Mouse (Mus musculus): ENCODE measurements around the gene Syne1. TPM values are rescaled to one million over a fixed set of nuclear protein-coding genes. Genes with fewer than 3 reads are reported as not detected.
"Not testable (repeated sequence)": the region's sequence is repeated elsewhere in the genome, so short reads cannot be mapped to it uniquely, and the experiment has no call there.

Syne1 gene
- polyA plus RNA-seq, 1 experiment from 2014 or later: 8.6 TPM

DNA sequence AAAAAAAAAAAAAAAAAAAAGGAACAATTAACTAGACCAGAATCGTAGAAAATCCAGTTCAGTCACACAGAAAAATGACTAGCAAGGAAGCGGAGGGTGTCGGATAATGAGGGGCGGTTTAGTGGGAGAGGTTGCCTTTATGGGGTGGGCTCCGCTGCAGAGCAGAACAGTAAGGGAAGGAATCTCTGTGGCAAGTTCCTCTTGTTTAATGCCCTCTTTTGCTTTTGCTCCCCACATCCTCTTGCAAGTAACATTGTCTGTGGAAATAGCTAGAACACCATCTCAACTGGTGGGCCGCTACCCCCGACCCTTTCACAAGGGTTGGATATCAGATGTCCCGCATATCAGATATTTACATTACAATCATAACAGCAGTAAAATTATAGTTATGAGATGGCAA, 37.1 kb downstream of the Syne1 start:
- ATAC-seq (ENCODE audit: low FRiP score): no peak
- Histone ChIP-seq H3K36me3 (no peaks in the 10 kb centered on the region), H3K27ac (no peak overlapping the region), H3K4me3 (no peak overlapping the region), H3K27me3 (no peaks in the 10 kb centered on the region), H3K9ac (no peak overlapping the region), H3K9me3 (no peaks in the 10 kb centered on the region), H3K4me1 (replicated peaks) (no peaks in the 10 kb centered on the region), H3K4me2 (no peak overlapping the region)
- 88% methylated on average over 8 of the region's 8 CpGs for WGBS

- no peak for ATAC-seq (ENCODE audit: low FRiP score)
- Histone ChIP-seq H3K4me1 (replicated peaks) (no peaks in the 10 kb centered on the region), H3K27me3 (no peaks in the 10 kb centered on the region), H3K36me3 (no peaks in the 10 kb centered on the region), H3K9ac (no peak overlapping the region), H3K4me3 (no peak overlapping the region), H3K4me2 (no peak overlapping the region), H3K9me3 (no peaks in the 10 kb centered on the region), H3K27ac (no peak overlapping the region)
Measured at GRCm38 (mm10) chr10:5512285-5512684, 39.0 kb downstream of the Syne1 start.

DNA sequence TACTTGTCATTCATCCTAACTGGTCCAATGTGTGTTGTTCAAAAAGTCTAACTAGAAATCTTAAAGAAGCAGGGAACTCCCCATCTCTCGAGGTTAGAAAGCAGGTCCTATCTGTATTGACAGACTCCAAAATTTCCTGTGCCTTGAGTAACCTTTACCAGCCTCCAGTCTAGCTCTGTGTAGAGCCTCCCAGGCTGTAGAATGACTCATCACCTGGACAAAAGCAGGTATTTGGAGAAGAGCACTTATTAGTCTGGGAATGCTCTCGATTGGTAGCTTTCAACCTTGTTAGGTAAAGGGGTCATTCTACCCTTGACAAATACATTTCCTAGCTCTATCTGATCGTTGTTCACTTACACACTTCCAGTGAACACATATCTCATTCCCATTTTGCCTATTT, 39.9 kb downstream of the Syne1 start:
- no peak for ATAC-seq (ENCODE audit: low FRiP score)
- H3K36me3 ChIP-seq: no peaks in the 10 kb centered on the region
- no peak overlapping the region for H3K4me3 ChIP-seq
- H3K27ac ChIP-seq: no peak overlapping the region
- no peaks in the 10 kb centered on the region for H3K9me3 ChIP-seq
- H3K4me1 ChIP-seq (replicated peaks): no peaks in the 10 kb centered on the region
- WGBS: 77% methylated on average over 3 of the region's 3 CpGs
- no peak overlapping the region for H3K4me2 ChIP-seq
- H3K27me3 ChIP-seq: no peaks in the 10 kb centered on the region
- H3K9ac ChIP-seq: no peak overlapping the region

GRCm38 (mm10) chr10:5507478-5507877, 43.8 kb downstream of the Syne1 start:
- Histone ChIP-seq H3K27ac (no peak overlapping the region), H3K4me1 (replicated peaks) (no peaks in the 10 kb centered on the region), H3K4me3 (no peak overlapping the region), H3K36me3 (no peaks in the 10 kb centered on the region), H3K9ac (no peak overlapping the region), H3K9me3 (no peaks in the 10 kb centered on the region), H3K27me3 (no peaks in the 10 kb centered on the region), H3K4me2 (no peak overlapping the region)
- ATAC-seq (ENCODE audit: low FRiP score): no peak
- WGBS: 86% methylated on average over 2 of the region's 2 CpGs

GRCm38 (mm10) chr10:5504761-5505160, 46.5 kb downstream of the Syne1 start:
- no peak overlapping the region for H3K9ac ChIP-seq
- no peaks in the 10 kb centered on the region for H3K9me3 ChIP-seq
- ATAC-seq (ENCODE audit: low FRiP score): no peak
- H3K27me3 ChIP-seq: no peaks in the 10 kb centered on the region
- no peaks in the 10 kb centered on the region for H3K36me3 ChIP-seq
- no peaks in the 10 kb centered on the region for H3K4me1 ChIP-seq (replicated peaks)
- no peak overlapping the region for H3K4me2 ChIP-seq
- WGBS: 75% methylated on average over 3 of the region's 3 CpGs
- no peak overlapping the region for H3K27ac ChIP-seq
- H3K4me3 ChIP-seq: no peak overlapping the region

- no peaks in the 10 kb centered on the region for H3K27me3 ChIP-seq
- H3K4me1 ChIP-seq (replicated peaks): no peaks in the 10 kb centered on the region
- no peak overlapping the region for H3K4me3 ChIP-seq
- H3K27ac ChIP-seq: no peak overlapping the region
- 87% methylated on average over 3 of the region's 3 CpGs for WGBS
- ATAC-seq (ENCODE audit: low FRiP score): no peak
- H3K9me3 ChIP-seq: no peaks in the 10 kb centered on the region
- no peak overlapping the region for H3K4me2 ChIP-seq
- no peaks in the 10 kb centered on the region for H3K36me3 ChIP-seq
- no peak overlapping the region for H3K9ac ChIP-seq
Measured at GRCm38 (mm10) chr10:5503909-5504308, 47.4 kb downstream of the Syne1 start.

DNA sequence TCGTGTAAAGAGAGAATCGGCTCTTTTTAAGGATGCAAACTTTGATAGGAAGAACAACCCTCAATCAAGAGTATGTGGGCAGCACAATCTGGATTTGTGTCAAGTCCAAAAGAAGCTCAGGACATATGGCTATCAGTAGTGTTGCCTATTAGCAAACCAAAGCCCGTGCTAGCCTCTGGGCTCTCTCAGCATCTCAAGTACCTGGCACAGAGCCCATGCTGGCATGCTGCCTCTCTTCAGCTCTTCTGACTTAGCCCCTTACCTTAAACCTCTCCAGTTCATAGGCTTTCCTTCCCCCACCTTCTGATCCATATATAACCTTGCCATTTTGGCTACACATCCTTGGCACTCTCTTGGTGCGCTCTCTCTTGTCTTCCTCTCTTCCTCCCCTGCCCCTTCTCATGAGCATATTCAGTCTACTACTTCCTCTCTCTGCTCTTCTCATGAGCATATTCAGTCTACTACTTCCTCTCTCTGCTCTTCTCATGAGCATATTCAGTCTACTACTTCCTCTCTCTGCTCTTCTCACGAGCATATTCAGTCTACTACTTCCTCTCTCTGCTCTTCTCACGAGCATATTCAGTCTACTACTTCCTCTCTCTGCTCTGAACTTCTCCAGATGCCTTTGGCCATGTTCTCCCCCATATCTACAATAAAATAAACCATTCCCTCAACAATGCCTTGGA, 51.5 kb downstream of the Syne1 start:
- WGBS: 84% methylated on average over 6 of the region's 6 CpGs
- H3K9ac ChIP-seq; H3K27me3 ChIP-seq; H3K36me3 ChIP-seq; H3K4me2 ChIP-seq; ATAC-seq (ENCODE audit: low FRiP score); H3K4me3 ChIP-seq; H3K9me3 ChIP-seq; H3K4me1 ChIP-seq (replicated peaks); H3K27ac ChIP-seq: not testable (repeated sequence)

DNA sequence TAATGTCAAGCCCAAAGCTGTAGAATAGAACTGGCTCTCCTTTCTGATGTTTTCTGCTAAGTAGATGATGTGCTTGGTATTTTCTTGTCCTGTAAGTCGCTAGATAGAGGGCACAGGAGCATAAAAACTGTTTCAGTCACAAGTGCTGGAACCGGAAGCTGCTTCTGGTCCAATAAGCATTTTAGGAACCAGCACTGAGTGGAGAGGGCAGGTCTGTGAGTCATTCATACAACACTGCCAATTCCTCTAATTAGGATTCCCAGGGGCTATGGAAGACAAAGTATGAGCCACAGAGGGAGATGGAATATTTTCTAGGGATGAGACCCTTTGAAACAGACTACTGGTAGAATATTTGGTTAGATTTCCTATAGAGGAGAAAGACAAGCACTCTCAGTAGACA, 53.4 kb downstream of the Syne1 start:
- Histone ChIP-seq H3K4me3 (no peak overlapping the region), H3K36me3 (no peaks in the 10 kb centered on the region), H3K4me1 (replicated peaks) (no peaks in the 10 kb centered on the region), H3K9me3 (no peaks in the 10 kb centered on the region), H3K27ac (no peak overlapping the region), H3K4me2 (no peak overlapping the region), H3K27me3 (no peaks in the 10 kb centered on the region), H3K9ac (no peak overlapping the region)
- no peak for ATAC-seq (ENCODE audit: low FRiP score)
- 76% methylated on average over 2 of the region's 2 CpGs for WGBS

- Histone ChIP-seq H3K4me1 (replicated peaks) (no peaks in the 10 kb centered on the region; the same call in 1 of the 2 replicates), H3K27ac (no peak overlapping the region), H3K9me3 (no peaks in the 10 kb centered on the region), H3K27me3 (no peaks in the 10 kb centered on the region), H3K36me3 (no peaks in the 10 kb centered on the region), H3K4me3 (no peak overlapping the region), H3K4me2 (no peak overlapping the region), H3K9ac (no peak overlapping the region)
- no peak for ATAC-seq (ENCODE audit: low FRiP score)
- WGBS: 90% methylated on average over 9 of the region's 9 CpGs
Measured at GRCm38 (mm10) chr10:5491050-5491449, 60.2 kb downstream of the Syne1 start.

GRCm38 (mm10) chr10:5490029-5490428, 61.3 kb downstream of the Syne1 start:
- no peak overlapping the region for H3K4me2 ChIP-seq
- no peaks in the 10 kb centered on the region for H3K27me3 ChIP-seq
- no peak overlapping the region for H3K27ac ChIP-seq
- H3K9me3 ChIP-seq: no peaks in the 10 kb centered on the region
- H3K4me1 ChIP-seq (replicated peaks): no peaks in the 10 kb centered on the region; the same call in 1 of the 2 replicates
- 70% methylated on average over 6 of the region's 6 CpGs for WGBS
- no peak for ATAC-seq (ENCODE audit: low FRiP score)
- H3K4me3 ChIP-seq: no peak overlapping the region
- H3K36me3 ChIP-seq: no peaks in the 10 kb centered on the region
- no peak overlapping the region for H3K9ac ChIP-seq

- Histone ChIP-seq H3K4me2 (no peak overlapping the region), H3K27ac (no peak overlapping the region), H3K4me1 (replicated peaks) (no peaks in the 10 kb centered on the region; the same call in 1 of the 2 replicates), H3K27me3 (no peaks in the 10 kb centered on the region), H3K9ac (no peak overlapping the region), H3K4me3 (no peak overlapping the region), H3K36me3 (no peaks in the 10 kb centered on the region), H3K9me3 (no peaks in the 10 kb centered on the region)
- 50% methylated on average over 5 of the region's 5 CpGs for WGBS
- ATAC-seq (ENCODE audit: low FRiP score): no peak
Measured at GRCm38 (mm10) chr10:5488097-5488496, 63.2 kb downstream of the Syne1 start.

GRCm38 (mm10) chr10:5480552-5481550, 70.4 kb downstream of the Syne1 start:
- no peaks in the 10 kb centered on the region for H3K27me3 ChIP-seq
- 77% methylated on average over 9 of the region's 9 CpGs for WGBS
- H3K9ac ChIP-seq: no peak overlapping the region
- H3K36me3 ChIP-seq: no peaks in the 10 kb centered on the region
- no peak overlapping the region for H3K4me2 ChIP-seq
- no peak for ATAC-seq (ENCODE audit: low FRiP score)
- no peaks in the 10 kb centered on the region for H3K4me1 ChIP-seq (replicated peaks)
- H3K9me3 ChIP-seq: no peaks in the 10 kb centered on the region
- no peak overlapping the region for H3K4me3 ChIP-seq
- no peak overlapping the region for H3K27ac ChIP-seq
